Mouse (Mus musculus) myocyte (in vitro differentiated cells): ENCODE data around the gene Fgf23.

ENCODE experiments used
- MYOG ChIP-seq, 3 experiments: IDR thresholded peaks; one replicate each; pipeline ENCODE4 v1.6.1; 2011; ENCODE audit warnings: control low read depth in 2 of 3, low read depth in 2 of 3, mild to moderate bottlenecking in 2 of 3; ENCODE audit not compliant: insufficient read length in 2 of 3, control insufficient read depth in 1 of 3, insufficient read depth in 1 of 3
- POLR2A ChIP-seq: IDR thresholded peaks from one replicate; pipeline ENCODE4 v1.6.1; 2011; ENCODE audit warnings: low read depth, mild to moderate bottlenecking, control low read depth, moderate library complexity; ENCODE audit not compliant: insufficient read length
- USF1 ChIP-seq: IDR thresholded peaks from one replicate; pipeline ENCODE4 v1.6.1; 2011; ENCODE audit warnings: low read depth, mild to moderate bottlenecking, control low read depth, moderate library complexity

DNA sequence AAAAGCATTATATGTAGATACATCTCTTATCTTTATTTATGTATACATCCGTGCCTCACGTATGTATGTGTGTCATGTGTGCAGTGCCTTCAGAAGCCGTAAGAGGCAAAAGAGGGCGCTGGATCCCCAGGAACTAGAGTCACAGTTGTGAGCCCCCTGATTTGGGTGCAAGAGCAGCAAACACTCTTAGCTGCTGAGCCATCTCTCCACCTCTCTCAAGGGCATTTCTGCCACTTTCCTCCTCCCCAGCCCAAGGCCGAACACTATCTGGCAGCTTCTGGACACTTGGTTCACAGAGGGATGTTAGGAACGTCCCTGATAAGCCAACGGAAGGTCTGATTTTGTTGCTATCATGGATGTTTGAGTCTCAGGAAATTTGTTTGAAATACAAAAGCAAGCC, 50.8 kb downstream of the Fgf23 start:
- TF ChIP-seq USF1 (no peak), POLR2A (no peak), MYOG (IDR thresholded peaks at IDR 0.05; ENCODE audit: control insufficient read depth in 1 of 3, insufficient read depth in 1 of 3, insufficient read length in 2 of 3, low read depth in 2 of 3) (no peak)
